Mouse (Mus musculus) heart, embryonic 13.5 days (tissue): ENCODE data around the gene Grk4. TPM values are rescaled to one million over a fixed set of nuclear protein-coding genes. Genes with fewer than 3 reads are reported as not detected.
"Not testable (repeated sequence)": the region's sequence is repeated elsewhere in the genome, so short reads cannot be mapped to it uniquely, and the experiment has no call there.

Experiments used
- ATAC-seq: fragments of 200-750 bp; cut with Nextera tagmentation; 2 replicates; pipeline ENCODE4 v1.8.0; 2017; ENCODE audit warnings: moderate TSS enrichment; ENCODE audit not compliant: insufficient number of reproducible peaks, low FRiP score, low TSS enrichment; ENCODE audit errors: extremely low read depth
- H3K27ac ChIP-seq: fragments of 300-500 bp; sonication (generic); replicated peaks from 2 replicates; pipeline ENCODE4 v1.5.1; 2015; ENCODE audit warnings: moderate library complexity, mild to moderate bottlenecking, inconsistent platforms
- H3K27me3 ChIP-seq: fragments of 300-500 bp; sonication (generic); replicated peaks from 2 replicates; pipeline ENCODE4 v1.6.1; 2015; ENCODE audit warnings: mild to moderate bottlenecking, inconsistent platforms
- H3K36me3 ChIP-seq: fragments of 300-500 bp; sonication (generic); 2 replicates; pipeline ENCODE4 v1.6.1; 2015; ENCODE audit warnings: mild to moderate bottlenecking, inconsistent platforms
- H3K4me1 ChIP-seq: fragments of 300-500 bp; sonication (generic); 2 replicates; pipeline ENCODE4 v1.6.1; 2015; ENCODE audit warnings: inconsistent platforms
- H3K4me2 ChIP-seq: fragments of 300-500 bp; sonication (generic); 2 replicates; pipeline ENCODE4 v1.6.1; 2015; ENCODE audit warnings: inconsistent platforms, mild to moderate bottlenecking, moderate library complexity
- H3K4me3 ChIP-seq: fragments of 300-500 bp; sonication (generic); 2 replicates; pipeline ENCODE4 v1.5.1; 2015; ENCODE audit warnings: moderate library complexity, mild to moderate bottlenecking, inconsistent platforms
- H3K9ac ChIP-seq: fragments of 300-500 bp; sonication (generic); 2 replicates; pipeline ENCODE4 v1.6.1; 2015; ENCODE audit warnings: inconsistent platforms, mild to moderate bottlenecking, moderate library complexity
- H3K9me3 ChIP-seq: fragments of 300-500 bp; sonication (generic); 2 replicates; pipeline ENCODE4 v1.6.1; 2016; ENCODE audit warnings: inconsistent platforms
- WGBS: fragments of 180-500 bp; shearing (Covaris S2); methylation state at CpG from one replicate; pipeline ENCODE4 v1.1.7; 2015; ENCODE audit warnings: mixed read lengths; 5-methylcytosine and 5-hydroxymethylcytosine counted together
- polyA plus RNA-seq: library from polyadenylated mRNA; unstranded; fragments of >200 nt; fragmentation: Nextera tagmentation; extraction: Ambion mirVana; gene quantifications from 2 replicates; pipeline ENCODE4 v1.2.1, GENCODE M21; 2015

Gene Grk4
- polyA plus RNA-seq, 1 experiment from 2014 or later = 2.4 TPM

DNA sequence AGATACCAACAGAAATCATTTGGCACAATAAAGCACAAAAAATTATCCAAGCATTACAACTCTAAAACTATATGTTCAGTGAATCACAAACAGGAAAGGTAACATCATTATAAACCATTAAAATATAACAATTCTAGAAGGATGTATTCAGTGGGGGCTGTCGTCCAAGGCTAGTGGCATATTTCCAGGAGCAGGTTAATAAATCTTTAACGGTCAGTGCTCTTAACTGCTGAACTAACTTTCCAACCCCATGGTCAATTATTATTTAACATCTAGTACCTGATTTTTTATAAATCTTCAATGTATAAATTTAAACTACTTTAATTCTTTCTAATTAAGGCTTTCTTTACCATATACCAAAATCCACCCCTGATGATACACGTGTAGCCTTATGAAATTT is 54.2 kb downstream of the Grk4 start:
- H3K27ac ChIP-seq, H3K9ac ChIP-seq, H3K4me1 ChIP-seq, H3K9me3 ChIP-seq, H3K4me3 ChIP-seq, H3K4me2 ChIP-seq, ATAC-seq, H3K36me3 ChIP-seq, H3K27me3 ChIP-seq: not testable (repeated sequence)
- WGBS = 68% methylated on average over 3 of the region's 3 CpGs

- no peak overlapping the region for H3K4me3 ChIP-seq
- no peak overlapping the region for H3K9ac ChIP-seq
- no peaks in the 10 kb centered on the region for H3K4me1 ChIP-seq
- H3K36me3 ChIP-seq = no peaks in the 10 kb centered on the region
- no peak overlapping the region for H3K4me2 ChIP-seq
- ATAC-seq = no peak
- WGBS = 75% methylated on average over 5 of the region's 5 CpGs
- no peak overlapping the region for H3K27ac ChIP-seq
- H3K27me3 ChIP-seq = peaks cover 2% of the 10 kb centered on the region; the same call in 1 of the 2 replicates
- H3K9me3 ChIP-seq = no peaks in the 10 kb centered on the region
Measured at GRCm38 (mm10) chr5:34714816-34715215, 54.6 kb downstream of the Grk4 start.

DNA sequence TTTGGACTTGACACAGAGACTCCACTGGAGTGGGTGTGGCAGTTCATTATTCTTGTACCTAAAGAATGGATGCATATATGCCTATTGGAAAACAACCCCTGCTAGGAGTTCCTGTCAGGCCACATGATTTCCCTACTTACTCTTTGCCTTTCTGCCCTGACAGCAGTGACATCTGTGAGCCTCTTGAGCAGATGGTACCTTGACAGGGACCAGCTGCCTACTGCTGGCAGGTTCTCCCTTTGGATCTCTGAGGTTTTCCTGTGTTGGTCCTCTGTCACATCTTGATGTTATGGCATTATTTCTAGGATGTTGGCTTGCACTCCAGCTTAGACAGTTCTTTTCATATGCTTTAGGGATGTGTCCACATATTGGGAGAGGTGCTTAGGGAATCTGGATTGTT is 69.0 kb downstream of the Grk4 start:
- H3K4me3 ChIP-seq = no peak overlapping the region

DNA sequence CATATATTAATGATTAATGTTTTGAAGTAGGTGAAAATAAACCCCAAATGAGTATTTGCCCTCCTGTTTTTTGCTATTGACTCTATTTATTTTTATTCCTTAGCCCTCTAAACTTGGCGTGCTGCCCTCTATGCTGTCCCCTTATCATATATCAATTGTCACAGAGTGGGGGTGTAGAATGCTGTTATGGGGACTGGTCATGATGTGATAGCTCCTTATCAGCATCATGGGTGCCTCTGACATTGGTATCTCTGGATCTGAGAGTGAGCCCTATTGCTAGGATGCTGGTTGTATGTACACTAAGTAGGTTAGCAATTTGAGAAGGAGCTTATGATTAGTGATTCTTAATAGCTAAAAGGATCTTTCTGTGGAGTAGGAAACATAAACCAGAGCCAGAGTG is 70.1 kb downstream of the Grk4 start:
- Histone ChIP-seq H3K27ac (no peak overlapping the region), H3K9me3 (no peaks in the 10 kb centered on the region), H3K36me3 (no peaks in the 10 kb centered on the region), H3K4me2 (no peak overlapping the region), H3K27me3 (no peaks in the 10 kb centered on the region), H3K9ac (no peak overlapping the region), H3K4me1 (peaks cover 7% of the 10 kb centered on the region), H3K4me3 (no peak overlapping the region)
- ATAC-seq = no peak
- WGBS = 23% methylated on average over 1 of the region's 1 CpGs

More for the DNA sequence above, 69.0 kb downstream of the Grk4 start:
- Histone ChIP-seq H3K27me3 (no peaks in the 10 kb centered on the region), H3K9ac (no peak overlapping the region), H3K27ac (no peak overlapping the region), H3K9me3 (no peaks in the 10 kb centered on the region), H3K4me2 (no peak overlapping the region), H3K4me1 (peaks cover 7% of the 10 kb centered on the region), H3K36me3 (no peaks in the 10 kb centered on the region)
- no peak for ATAC-seq

DNA sequence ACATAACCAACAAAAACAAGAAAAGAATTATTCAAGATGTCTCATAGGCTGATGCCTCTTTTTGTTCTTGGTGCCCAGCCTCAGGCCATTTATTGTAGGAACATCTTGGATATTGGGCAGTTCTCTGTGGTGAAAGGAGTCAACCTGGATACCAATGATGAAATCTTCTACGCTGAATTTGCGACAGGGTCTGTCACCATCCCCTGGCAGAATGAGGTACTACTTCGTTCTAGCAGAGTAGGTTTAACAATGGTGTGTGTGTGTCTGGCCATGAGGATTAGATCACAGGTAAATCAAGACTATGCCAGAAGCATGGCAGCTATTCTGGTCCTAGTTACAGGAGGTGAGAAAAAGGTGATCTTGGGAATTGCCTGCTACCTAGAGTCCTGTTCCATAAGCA is 91.3 kb downstream of the Grk4 start:
- H3K9me3 ChIP-seq = no peaks in the 10 kb centered on the region
- H3K9ac ChIP-seq = no peak overlapping the region
- no peaks in the 10 kb centered on the region for H3K27me3 ChIP-seq
- ATAC-seq = no peak
- H3K4me3 ChIP-seq = no peak overlapping the region
- no peak overlapping the region for H3K4me2 ChIP-seq
- H3K27ac ChIP-seq = no peak overlapping the region
- WGBS = 50% methylated on average over 3 of the region's 3 CpGs
- H3K36me3 ChIP-seq = no peaks in the 10 kb centered on the region
- peaks cover 4% of the 10 kb centered on the region for H3K4me1 ChIP-seq

- H3K27me3 ChIP-seq = no peaks in the 10 kb centered on the region
- H3K9me3 ChIP-seq = no peaks in the 10 kb centered on the region
- no peak overlapping the region for H3K9ac ChIP-seq
- WGBS = 74% methylated on average over 1 of the region's 1 CpGs
- H3K4me1 ChIP-seq = peaks cover 14% of the 10 kb centered on the region
- H3K4me2 ChIP-seq = no peak overlapping the region
- ATAC-seq = no peak
- H3K36me3 ChIP-seq = no peaks in the 10 kb centered on the region
- H3K27ac ChIP-seq = no peak overlapping the region
- no peak overlapping the region for H3K4me3 ChIP-seq
Measured at GRCm38 (mm10) chr5:34758762-34759161, 98.6 kb downstream of the Grk4 start.

DNA sequence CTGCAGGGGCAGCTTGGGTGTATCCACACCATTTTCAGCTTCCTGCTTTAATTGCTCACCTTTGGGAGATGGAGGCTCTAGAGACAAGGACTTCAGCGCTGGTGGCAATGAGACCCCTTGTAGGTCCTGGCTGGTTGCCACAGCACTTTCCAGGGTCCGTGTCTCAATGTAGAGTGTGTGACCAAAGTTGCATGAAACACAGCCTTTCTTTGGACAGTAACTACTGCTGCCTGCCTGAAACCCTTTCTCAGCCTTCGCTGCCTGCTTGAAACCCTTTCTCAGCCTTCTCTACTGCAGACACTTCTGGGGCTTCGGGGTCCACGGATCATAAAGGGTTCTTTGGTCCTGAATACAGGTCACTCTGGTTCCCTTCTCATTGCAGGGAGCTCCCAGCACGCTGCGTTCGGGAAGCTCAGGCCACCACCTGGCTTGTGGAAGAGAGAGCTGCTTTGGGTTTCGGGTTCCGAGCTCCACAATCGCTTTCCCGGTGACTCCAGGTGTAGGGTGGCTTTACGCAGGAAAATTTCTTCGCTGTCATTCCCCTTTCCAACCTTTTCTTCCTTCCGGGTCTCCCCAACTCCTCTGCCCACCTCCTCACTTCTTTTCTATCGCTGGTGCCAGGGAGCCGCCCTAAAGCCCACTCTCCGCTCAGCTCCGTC is 100.8 kb downstream of the Grk4 start:
- H3K9me3 ChIP-seq = no peaks in the 10 kb centered on the region
- peaks cover 18% of the 10 kb centered on the region for H3K4me1 ChIP-seq
- H3K9ac ChIP-seq = peak overlapping the region; percentile 84
- no peaks in the 10 kb centered on the region for H3K27me3 ChIP-seq
- ATAC-seq = no peak; the same call in 1 of the 2 replicates
- H3K27ac ChIP-seq = peak overlapping the region; percentile 94
- 1% methylated on average over 19 of the region's 19 CpGs for WGBS
- no peaks in the 10 kb centered on the region for H3K36me3 ChIP-seq
- H3K4me3 ChIP-seq = peak overlapping the region; percentile 77
- peak overlapping the region; percentile 92 for H3K4me2 ChIP-seq

- Histone ChIP-seq H3K27me3 (no peaks in the 10 kb centered on the region), H3K4me1 (peaks cover 18% of the 10 kb centered on the region), H3K4me3 (peak within 1 kb of the TSS; percentile 77), H3K9me3 (no peaks in the 10 kb centered on the region), H3K36me3 (no peaks in the 10 kb centered on the region), H3K4me2 (peak within 1 kb of the TSS; percentile 92), H3K27ac (peak within 1 kb of the TSS; percentile 94), H3K9ac (peak within 1 kb of the TSS; percentile 92)
- 0% methylated on average over 35 of the region's 35 CpGs for WGBS
- peak; percentile 96 for ATAC-seq
Measured at GRCm38 (mm10) chr5:34761509-34761908, 101.3 kb downstream of the Grk4 start, which contains the start of gene Htt. Htt (plus strand) TSS chr5:34761740.

GRCm38 (mm10) chr5:34761934-34762611 is 101.9 kb downstream of the Grk4 start:
- ATAC-seq = peak; percentile 33
- under 1% methylated on average over 50 of the region's 54 CpGs for WGBS

DNA sequence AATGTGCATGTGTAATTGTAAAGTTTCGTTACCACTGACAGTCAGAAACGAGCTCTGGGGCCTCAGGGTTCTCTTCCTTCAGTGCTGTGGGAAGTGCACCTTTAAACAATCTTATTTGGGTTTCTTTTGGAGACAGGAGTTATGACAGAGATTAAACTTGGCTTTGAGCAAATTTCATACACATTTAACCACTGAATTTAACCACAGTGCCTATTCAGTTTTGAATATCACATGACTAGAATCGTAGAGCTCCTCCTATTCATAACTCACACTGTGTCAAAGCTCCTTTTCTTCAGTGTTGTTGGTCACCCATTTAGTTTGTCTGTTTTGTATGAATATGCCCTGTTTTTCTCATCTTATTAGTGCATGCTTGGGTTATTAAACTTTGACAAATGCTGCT is 111.6 kb downstream of the Grk4 start:
- Histone ChIP-seq H3K4me2 (no peak overlapping the region), H3K9me3 (no peaks in the 10 kb centered on the region), H3K4me3 (no peak overlapping the region), H3K9ac (no peak overlapping the region), H3K36me3 (no peaks in the 10 kb centered on the region), H3K27ac (no peak overlapping the region), H3K4me1 (peaks cover 10% of the 10 kb centered on the region), H3K27me3 (no peaks in the 10 kb centered on the region)
- ATAC-seq = no peak
- WGBS = 84% methylated on average over 3 of the region's 3 CpGs

More at GRCm38 (mm10) chr5:34761934-34762611, 101.9 kb downstream of the Grk4 start:
- Histone ChIP-seq H3K9ac (peak overlapping the region; percentile 92), H3K4me3 (peak overlapping the region; percentile 77), H3K36me3 (no peaks in the 10 kb centered on the region), H3K4me1 (peaks cover 18% of the 10 kb centered on the region), H3K9me3 (no peaks in the 10 kb centered on the region), H3K27me3 (no peaks in the 10 kb centered on the region), H3K27ac (peak overlapping the region; percentile 94), H3K4me2 (peak overlapping the region; percentile 92)

DNA sequence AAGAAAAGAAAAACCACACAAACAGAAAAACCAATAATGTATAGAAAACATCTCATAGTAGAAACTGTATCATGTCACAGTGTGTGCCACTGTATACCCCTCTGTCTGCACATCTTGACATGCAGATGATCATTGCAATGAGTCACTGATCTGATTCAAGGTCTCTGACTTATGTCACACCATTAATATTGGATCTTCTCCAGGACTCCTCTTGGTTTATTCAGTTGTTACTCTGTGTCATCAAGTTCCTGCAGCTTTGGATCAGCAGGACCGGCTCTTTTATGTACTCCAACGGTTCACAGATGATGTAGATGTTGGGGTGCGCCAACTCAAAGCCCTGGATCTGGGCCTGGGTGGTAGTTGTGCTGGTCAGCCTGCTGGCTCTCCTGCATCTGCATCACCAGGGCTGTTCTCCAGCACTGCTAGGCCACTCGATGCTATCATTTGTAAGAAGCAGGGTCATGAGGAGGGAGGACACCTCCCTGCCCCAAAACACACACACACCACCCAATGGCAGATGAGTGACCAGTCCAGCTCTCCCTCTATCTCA is 112.6 kb downstream of the Grk4 start:
- WGBS = 87% methylated on average over 4 of the region's 4 CpGs

More for the DNA sequence above, 112.6 kb downstream of the Grk4 start:
- ATAC-seq = no peak
- Histone ChIP-seq H3K4me1 (peaks cover 10% of the 10 kb centered on the region), H3K4me3 (no peak overlapping the region), H3K9me3 (no peaks in the 10 kb centered on the region), H3K4me2 (no peak overlapping the region), H3K9ac (no peak overlapping the region), H3K36me3 (no peaks in the 10 kb centered on the region), H3K27ac (no peak overlapping the region), H3K27me3 (no peaks in the 10 kb centered on the region)
